Mouse (Mus musculus) mature B cell (primary cell): Measurements from ENCODE around the gene Slc6a17.

Experiments used
- in situ Hi-C: fragments of 300-500 bp; cut with MboI; formaldehyde crosslinking; loops from 2 replicates; pipeline ENCODE4 v1.14.3; 2019

The Slc6a17 gene

GRCm38 (mm10) chr3:107524547-107524946, 6.7 kb upstream of the Slc6a17 start:
- in situ Hi-C loops: no loop called here

DNA sequence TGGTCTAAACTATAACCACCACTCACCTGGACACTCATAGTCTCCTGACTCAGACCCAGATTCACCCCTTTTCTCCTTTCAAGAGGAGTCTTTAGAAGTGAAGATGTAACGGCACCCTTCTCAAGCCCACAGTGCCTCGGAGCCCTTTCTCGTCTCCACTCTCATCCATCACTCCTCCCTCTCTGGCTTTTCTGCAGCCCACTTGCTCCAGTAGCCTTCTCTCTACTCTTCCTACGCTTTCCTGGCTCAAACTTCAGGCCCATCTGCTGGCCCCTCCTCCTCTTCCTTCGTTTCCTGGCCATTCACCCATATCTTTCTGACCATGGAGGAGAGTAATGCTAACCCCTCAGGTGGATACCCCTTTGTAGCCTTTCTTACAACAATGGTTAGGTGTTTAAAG, 3.1 kb upstream of the Slc6a17 start:
- in situ Hi-C loops: no loop called here

GRCm38 (mm10) chr3:107516776-107517630, 815 bp downstream of the Slc6a17 start:
- in situ Hi-C loops: no loop called here

GRCm38 (mm10) chr3:107515989-107516388, 1.8 kb downstream of the Slc6a17 start:
- in situ Hi-C loops: no loop called here

DNA sequence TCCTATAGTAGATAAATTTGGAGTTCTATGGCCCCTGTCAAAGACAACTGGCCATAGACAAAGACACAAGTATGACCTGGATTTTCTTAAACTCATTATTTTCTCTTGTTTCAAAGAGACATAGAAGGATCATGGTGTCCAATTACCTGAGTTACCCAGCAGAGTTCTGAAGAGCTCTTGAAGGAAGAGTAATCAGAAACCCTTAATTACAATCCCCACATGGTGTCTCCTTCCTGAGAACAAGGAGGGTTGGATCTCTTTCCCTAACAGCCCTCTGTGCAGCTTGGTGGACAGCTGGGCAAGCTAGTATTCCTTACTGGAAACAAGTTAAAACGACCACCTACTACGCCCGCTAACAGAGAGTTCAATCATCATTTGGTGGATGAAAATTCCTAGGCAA, 6.4 kb downstream of the Slc6a17 start:
- in situ Hi-C loops: no loop called here

DNA sequence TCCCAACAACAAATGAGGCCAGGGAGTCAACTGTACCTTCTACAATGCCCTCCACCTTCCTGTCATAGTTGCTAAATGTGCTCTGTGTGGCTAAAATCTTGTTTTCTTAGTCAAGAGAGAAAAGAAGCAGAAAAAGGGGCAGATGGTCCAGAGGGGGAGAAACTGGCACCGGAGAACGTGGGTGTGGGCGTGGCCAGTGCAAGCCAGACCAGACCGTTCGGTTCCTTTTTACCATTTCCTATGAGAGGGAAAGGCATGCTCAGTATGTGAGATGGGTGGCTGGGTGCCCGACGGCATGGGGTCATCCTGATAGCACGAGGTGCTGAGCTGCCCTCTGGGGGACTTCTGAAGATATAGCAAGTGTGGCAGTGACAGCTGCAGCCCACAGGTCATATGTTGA, 9.1 kb downstream of the Slc6a17 start:
- in situ Hi-C loops: no loop called here

DNA sequence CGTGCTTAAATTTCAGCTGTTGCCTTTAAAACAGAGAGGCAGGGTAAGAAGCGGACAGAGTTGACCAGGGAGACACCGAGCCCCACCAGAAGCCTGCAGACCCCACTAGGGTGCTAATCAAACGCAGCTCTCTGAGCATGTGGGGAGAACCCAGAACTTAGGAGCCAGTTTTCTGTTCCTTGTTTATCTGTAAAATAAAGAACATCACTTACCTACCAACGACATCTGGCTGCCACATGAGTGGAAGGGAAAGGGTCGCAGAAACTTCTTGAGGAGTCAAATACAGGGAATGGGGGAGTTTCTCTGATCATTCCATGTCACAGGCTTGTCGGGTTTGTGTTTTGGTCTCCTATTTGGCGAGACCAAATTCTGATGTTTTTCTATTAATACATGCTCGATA, 9.9 kb downstream of the Slc6a17 start:
- in situ Hi-C loops: no loop called here

- in situ Hi-C loops: no loop called here
Measured at GRCm38 (mm10) chr3:107506531-107506930, 11.3 kb downstream of the Slc6a17 start.

DNA sequence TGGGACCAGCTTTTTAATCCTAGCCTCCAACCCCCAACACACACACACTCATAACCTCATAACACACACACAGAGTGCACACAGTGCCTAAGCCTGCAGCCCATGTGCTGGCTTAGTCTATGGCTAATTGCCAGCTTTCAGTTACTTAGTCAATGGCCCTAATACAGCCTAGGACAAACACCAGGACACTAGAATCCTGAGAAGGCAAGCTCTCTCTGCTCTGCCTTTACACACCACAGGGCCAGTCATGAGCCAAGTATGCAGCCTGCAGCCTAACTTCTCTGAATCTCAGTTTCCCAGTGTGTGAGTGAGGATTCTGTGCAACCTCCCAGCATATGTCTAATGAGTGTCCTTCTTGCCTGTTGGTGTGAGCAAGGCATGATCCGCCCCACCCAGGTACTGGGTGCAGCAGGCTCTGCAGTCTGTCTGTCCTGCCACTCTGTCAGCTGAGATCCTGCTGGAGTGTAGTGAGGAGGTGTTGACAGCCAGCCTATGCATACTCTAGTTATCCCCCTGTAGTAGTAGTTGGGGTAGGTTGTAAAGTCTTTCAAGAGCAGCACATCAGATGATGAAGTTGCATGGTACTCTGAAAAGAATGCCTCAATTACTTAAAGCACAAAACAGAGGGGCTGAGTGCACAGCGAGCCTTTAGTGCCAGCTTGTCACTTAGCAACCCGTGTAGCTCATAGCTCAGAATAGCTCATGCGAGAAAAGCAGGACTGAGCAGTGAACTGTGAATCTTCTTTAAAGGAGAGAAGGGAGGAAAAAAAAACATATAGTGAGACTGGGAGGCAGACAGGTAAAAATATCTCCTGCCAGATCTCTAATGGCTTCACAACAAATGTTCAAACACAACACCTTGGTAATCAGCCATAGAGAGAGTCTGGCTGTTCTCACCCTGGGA, 12.1 kb downstream of the Slc6a17 start:
- in situ Hi-C loops: no loop called here

DNA sequence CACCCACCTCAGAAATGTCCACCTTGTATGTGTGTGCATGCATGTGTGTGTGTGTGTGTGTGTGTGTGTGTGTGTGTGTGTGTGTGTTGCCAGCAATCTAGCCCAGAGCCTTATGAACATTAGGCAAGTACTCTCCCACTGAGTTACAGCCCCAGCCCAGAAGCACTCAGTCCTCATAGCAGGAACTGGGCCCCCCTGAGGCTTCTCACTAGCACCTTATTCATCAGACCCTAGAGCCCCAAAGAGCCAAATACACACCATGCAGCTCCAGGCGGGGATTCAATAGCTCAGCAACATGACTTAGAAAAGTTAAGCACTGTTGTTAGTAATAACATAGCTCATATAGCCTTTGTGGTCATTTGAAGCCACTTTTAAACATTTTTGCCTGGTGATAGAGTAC, 13.3 kb downstream of the Slc6a17 start:
- in situ Hi-C loops: no loop called here

- in situ Hi-C loops: no loop called here
Measured at GRCm38 (mm10) chr3:107503716-107504115, 14.1 kb downstream of the Slc6a17 start.

GRCm38 (mm10) chr3:107501702-107502151, 16.1 kb downstream of the Slc6a17 start:
- in situ Hi-C loops: no loop called here

DNA sequence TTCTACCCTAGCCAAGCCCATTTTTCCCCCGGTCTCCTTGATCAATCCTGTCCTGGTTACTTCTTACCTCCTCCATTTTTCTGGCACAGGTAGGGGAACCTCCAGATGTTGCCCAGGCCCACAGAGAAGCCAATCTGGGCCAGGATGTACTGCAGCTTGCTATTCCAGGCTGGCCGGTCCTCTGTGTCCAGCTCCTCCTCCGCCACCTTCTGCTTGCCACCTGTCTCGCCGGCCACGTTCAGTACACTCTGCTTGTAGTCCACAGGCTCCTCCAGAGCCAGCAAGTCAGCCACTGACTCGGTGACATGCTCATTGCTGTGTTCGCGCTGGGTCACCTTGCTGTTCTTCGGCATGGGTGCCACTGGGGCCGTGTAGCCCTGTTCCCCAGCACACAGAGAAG, 17.5 kb downstream of the Slc6a17 start:
- in situ Hi-C loops: no loop called here

GRCm38 (mm10) chr3:107496086-107496850, 21.6 kb downstream of the Slc6a17 start:
- in situ Hi-C loops: no loop called here

DNA sequence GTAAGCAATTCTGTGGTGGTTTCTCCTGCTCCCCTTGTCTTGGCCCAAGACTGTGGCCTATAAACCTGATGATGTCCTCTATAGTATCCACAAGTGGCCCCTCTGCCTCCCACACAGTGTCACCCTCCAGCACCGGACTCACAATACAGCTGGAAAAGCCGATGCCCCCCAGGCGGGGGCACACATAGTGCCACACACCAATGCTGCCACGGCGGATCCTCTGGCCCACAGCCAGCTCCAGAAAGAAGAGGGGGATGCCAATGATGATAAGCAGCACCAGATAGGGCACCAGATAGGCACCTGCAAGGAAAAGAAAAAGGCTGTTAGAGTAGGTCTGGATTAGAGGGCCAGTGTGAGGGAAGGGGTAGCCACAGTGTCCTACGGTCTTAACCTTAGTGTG, 22.3 kb downstream of the Slc6a17 start:
- in situ Hi-C loops: no loop called here

DNA sequence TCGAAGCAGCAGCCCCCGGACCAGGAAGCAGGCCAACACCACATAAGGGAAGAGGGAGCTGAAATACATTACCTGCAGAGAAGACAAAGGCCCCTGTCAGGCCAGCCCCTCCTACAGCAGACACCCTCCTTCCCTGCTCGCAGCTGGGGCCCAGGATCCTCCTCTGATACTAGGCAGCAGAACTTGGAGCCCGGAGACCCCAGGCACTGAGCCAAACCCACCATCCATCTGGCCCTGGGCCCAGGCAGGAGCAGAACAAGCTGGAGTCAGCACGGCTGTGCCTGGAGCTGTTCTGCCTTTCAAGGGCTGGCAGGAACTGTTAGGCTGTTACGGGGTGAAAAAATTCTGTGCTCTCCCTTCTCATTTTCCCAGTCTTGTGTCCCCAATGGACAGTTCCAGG, 26.4 kb downstream of the Slc6a17 start:
- in situ Hi-C loops: no loop called here

GRCm38 (mm10) chr3:107488637-107489036, 29.2 kb downstream of the Slc6a17 start:
- in situ Hi-C loops: no loop called here

GRCm38 (mm10) chr3:107483290-107483689, 34.5 kb downstream of the Slc6a17 start:
- in situ Hi-C loops: no loop called here

DNA sequence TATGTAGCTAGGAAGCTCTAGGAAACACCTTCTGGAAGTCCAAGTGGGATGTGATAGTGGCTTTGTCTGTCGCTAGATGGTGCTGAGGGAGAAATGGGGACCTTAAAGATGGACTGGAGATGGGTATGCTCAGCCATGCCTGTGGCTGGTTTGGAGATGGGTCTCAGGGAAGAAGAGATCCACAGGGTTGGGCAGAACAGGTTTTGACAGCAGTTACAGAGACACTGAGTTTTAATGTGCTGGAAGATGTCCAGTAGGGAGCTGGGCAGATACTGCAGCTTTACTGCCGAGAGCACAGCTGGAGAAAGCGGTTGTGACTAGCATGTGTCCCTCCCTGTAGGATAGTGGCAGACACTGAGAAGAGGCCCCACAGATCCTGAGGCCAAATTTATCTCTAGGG, 37.2 kb downstream of the Slc6a17 start:
- in situ Hi-C loops: no loop called here

DNA sequence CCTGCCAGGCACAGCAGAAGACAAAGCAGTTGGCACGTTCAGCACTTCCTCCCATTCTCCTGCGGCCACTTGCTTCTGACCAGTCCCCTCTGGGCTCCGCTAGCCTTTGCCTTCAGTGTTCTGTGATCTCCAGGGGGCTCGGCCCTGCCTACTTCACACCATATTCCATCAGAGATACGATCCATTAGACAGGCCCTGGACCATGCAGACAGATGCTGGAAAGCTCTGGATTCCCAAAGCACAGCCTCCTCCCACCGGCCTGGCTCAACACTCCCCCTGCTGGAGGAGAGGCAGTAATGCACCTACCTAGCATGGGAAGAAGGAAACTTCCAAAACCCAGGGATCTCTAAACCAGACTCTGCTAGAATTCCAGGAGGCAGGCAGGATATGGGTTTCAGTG, 45.6 kb downstream of the Slc6a17 start:
- in situ Hi-C loops: no loop called here

DNA sequence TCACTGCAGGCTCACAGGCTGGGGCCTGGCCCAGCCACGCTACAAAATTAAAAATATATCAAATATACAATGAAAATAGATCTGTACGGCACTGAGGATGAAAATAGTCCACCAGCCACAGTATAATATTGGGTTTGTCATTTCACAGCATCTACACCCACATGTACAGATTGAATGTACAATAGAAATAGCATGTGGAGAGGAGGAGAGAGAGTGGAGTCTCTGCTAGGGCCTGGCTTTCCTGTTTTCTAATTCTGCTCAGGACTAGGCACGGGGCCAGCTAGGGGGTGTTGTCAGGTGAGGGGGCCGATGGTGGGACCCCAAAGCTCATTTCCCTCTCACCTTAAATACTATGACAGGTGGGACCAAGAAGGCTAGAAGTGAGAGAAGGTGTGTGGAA, 48.8 kb downstream of the Slc6a17 start:
- in situ Hi-C loops: loop anchor here (10.0 kb wide), 1 partner anchor 254 kb away; no protein-coding TSS in a partner anchor

DNA sequence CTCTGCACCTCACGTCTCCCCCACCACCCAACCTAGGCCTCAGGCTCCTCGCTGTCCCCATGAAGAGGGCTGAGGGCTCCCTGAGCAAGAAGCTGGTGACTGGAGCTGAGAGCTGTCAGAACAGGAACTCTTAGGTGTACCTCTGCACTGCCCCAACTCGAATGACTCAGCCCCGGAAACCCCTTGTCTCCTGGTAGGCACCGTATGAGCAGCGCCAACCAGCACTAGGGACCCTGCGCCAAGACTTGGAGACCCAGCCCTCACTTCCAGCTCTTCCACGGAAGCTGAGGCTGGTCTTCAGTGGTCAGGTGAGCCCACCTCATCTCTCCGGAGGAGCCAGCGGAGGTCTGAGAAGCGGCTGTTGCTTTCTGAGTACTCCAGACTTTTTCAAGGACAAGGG, 49.7 kb downstream of the Slc6a17 start:
- in situ Hi-C loops: loop anchor here (10.0 kb wide), 1 partner anchor 253 kb away; no protein-coding TSS in a partner anchor
